Mouse (Mus musculus) ES-CJ7 (cell line): ENCODE measurements around the gene G6pc3.

Experiments used
- DNase-seq: peaks from one replicate; pipeline ENCODE4 v3.0.0; 2011; ENCODE audit warnings: low read depth, low spot score

G6pc3 gene

GRCm38 (mm10) chr11:102218783-102219182 lies 29.4 kb downstream of the G6pc3 start:
- peak; percentile 61 for DNase-seq

- no peak for DNase-seq
Measured at GRCm38 (mm10) chr11:102219247-102219993, 30.0 kb downstream of the G6pc3 start.

- DNase-seq: no peak
Measured at GRCm38 (mm10) chr11:102219994-102220346, 30.6 kb downstream of the G6pc3 start.

- DNase-seq: no peak
Measured at GRCm38 (mm10) chr11:102220451-102220850, 31.0 kb downstream of the G6pc3 start.

- no peak for DNase-seq
Measured at GRCm38 (mm10) chr11:102221243-102221953, 32.0 kb downstream of the G6pc3 start.

- DNase-seq: no peak
Measured at GRCm38 (mm10) chr11:102221954-102222351, 32.5 kb downstream of the G6pc3 start.

GRCm38 (mm10) chr11:102223166-102223565 lies 33.7 kb downstream of the G6pc3 start:
- peak; percentile 57 for DNase-seq

- DNase-seq: peak; percentile 50
Measured at GRCm38 (mm10) chr11:102224686-102225085, 35.3 kb downstream of the G6pc3 start.

- DNase-seq: no peak
Measured at GRCm38 (mm10) chr11:102225221-102225620, 35.8 kb downstream of the G6pc3 start.

GRCm38 (mm10) chr11:102226067-102226978 lies 36.9 kb downstream of the G6pc3 start:
- DNase-seq: no peak

GRCm38 (mm10) chr11:102227270-102228190 lies 38.1 kb downstream of the G6pc3 start:
- DNase-seq: no peak

- DNase-seq: no peak
Measured at GRCm38 (mm10) chr11:102228191-102228545, 38.7 kb downstream of the G6pc3 start.

GRCm38 (mm10) chr11:102228646-102229268 lies 39.3 kb downstream of the G6pc3 start:
- no peak for DNase-seq

GRCm38 (mm10) chr11:102229331-102229953 lies 40.0 kb downstream of the G6pc3 start:
- peak; percentile 30 for DNase-seq

GRCm38 (mm10) chr11:102230006-102230741 lies 40.8 kb downstream of the G6pc3 start, which contains the start of gene Hdac5:
TSS of gene Hdac5 (minus strand) at chr11:102230166.
- DNase-seq: peak; percentile 99

- no peak for DNase-seq
Measured at GRCm38 (mm10) chr11:102236022-102236421, 46.6 kb downstream of the G6pc3 start.

GRCm38 (mm10) chr11:102240636-102241035 lies 51.2 kb downstream of the G6pc3 start:
- no peak for DNase-seq

GRCm38 (mm10) chr11:102241246-102241645 lies 51.8 kb downstream of the G6pc3 start:
- DNase-seq: no peak

GRCm38 (mm10) chr11:102241874-102242273 lies 52.5 kb downstream of the G6pc3 start:
- peak; percentile 70 for DNase-seq
